Mouse (Mus musculus) kidney, adult 18-20 months (tissue): ENCODE measurements around the gene Ugt2b1.
"Not testable (repeated sequence)": the region's sequence is repeated elsewhere in the genome, so short reads cannot be mapped to it uniquely, and the experiment has no call there.

Source experiments
- DNase-seq: peaks from one replicate; pipeline ENCODE4 v3.0.0; 2021

The Ugt2b1 gene

DNA sequence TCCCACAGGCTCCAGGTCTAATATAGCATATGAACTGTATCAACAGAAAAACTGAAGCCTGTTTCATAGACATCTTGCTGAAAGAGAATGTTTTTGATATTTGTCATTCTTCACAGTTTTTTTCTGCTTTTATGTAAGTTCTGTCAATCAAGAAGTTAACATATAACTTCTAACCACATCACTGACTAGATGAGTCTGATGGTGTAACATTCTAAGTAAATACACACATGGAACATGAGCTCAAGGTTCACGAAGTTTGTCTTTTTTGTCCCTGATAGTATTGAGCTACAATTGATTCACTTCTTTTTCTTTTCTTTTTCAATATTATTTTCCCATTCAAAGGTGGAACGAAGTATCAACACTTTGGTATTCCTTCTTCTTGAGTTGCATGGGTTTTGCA lies at the start of gene Ugt2b1:
Gene Ugt2b1, minus strand, starts transcription at position 105 of the 400 bp plus-strand sequence.
- no peak for DNase-seq

DNA sequence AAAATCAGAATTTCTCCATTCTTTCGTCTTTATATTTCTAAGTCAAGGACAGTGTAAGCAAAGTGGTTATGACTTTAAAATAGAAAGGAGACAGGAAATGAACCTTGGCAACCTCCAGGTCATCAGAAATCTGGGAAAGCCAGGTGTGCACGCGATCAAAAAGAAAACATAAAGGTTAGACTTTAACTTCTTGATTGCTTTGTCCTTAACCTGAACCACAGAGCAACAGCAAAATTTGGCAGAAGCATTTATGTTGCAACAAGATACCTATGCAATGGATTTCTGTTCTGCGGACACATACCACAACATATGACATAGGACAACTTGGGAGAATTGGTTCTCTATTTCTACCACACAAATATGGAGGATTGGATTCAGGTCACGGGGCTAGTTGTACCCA lies 40.9 kb upstream of the Ugt2b1 start:
- not testable (repeated sequence) for DNase-seq

DNA sequence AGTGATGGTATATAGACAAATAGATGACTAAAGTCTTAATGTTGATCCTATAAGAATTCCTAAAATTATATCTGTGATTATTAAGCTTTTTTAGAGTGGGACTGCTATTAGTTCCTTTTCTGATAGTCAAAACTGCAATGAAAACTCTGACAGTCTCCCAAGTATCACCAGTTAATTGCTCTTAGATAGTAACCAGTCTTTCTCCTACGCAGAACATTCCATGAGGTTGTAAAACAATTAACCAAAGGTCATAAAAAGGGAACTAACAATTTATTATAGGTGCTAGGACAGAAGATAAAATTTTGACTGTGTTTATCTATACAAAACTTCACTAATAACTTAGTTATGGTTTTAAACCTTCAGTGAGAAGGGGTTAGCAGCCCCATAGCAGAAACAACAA lies 36.5 kb upstream of the Ugt2b1 start:
- not testable (repeated sequence) for DNase-seq

DNA sequence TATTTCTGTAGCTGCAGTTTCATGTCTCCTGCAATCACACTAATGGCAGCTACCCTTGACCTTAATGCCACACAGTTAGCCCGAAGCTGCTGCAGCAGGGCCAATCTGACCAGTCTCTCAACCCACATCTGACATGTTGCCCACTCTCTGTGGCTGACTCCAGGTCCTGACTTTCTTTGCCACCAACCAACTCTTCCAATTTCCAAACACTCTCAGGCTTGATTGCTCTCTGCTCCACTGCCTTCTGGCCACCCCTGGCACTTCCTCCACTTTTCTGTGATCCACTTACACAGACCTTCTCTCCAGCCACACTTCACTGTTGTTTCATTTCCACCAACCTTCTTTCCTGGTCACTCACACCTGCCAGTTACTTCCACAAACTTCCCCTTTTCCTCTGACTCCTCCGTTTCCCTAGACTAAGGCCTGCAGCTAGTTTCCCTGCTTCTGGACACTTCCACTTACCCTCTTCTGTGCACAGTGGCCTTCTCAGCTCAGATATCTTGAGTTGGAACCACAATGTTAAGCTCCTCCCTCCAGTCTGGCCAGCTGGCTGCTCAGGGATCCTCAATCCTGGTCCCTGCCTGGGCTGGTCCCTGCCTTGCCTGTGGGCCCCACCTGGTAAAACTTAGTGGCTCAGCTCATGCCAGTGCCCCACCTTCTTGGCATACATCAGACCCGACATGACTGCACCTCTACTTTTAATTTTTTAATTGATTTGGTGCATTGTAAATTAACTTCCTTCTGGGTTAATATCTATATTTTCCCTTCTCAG lies 35.4 kb upstream of the Ugt2b1 start:
- DNase-seq, result no peak

DNA sequence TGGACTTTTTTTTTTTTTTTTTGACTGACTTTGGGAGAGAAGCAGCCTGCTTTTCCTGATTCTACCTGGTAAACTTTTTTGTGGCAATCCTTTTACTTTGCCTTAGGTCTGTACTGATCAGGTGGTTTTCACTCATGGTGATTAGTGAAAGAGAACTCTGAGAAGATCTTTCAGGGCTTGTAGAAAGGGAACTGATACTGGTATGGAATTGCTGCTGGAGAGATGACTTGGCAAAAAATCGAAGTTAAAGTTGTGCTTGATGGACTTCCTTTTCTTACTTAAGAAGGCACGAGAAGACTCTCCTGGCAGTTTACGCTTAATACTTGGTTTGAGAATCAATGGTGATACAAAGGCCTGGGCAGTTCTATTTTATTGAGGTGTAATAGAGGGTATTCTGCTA lies 34.2 kb upstream of the Ugt2b1 start:
- no peak for DNase-seq

DNA sequence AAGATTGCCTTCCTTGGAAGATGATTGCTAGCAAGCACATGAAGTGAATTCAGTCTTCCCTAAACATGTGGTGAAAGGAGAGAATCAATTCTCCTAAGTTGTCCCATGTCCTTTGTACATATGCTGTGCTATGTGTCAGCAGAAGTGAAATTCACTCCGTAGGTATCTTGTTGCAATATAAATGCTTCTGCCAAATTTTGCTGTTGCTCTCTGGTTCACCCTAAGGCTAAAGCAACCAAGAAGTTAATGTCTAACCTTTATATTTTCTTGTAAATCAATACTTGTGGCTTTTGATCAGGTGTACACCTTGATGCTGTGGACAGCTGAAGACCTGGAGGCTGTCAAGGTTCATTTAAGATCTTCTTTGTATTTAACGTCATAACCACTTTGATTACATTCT lies 15.8 kb upstream of the Ugt2b1 start:
- no peak for DNase-seq

DNA sequence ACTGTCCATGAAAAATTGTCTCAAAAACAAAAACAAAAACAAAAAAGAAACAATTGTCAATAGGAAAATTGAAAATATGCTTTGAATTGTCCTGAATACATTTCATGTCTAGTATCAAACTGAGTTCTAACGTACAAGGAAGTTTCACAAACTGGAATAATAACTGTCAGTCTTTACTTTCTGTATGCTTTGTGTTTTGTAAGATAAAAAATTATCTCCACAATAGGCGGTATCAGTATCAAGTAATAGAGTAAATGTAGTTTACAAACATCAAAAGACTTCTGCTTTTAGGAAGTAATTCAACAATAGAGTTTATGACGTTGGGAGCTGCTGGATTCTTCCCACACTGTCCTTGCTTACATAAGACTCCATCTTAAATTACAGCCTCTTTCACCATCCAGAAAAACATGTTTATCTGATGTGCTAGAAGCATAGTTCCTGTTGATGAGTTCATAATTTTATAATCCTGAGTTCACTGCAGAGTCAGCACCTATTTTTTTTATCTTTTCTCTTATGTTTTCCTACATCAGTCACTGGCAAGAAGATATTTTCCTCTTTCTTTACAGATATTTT lies 5.6 kb downstream of the Ugt2b1 start:
- DNase-seq, result no peak

DNA sequence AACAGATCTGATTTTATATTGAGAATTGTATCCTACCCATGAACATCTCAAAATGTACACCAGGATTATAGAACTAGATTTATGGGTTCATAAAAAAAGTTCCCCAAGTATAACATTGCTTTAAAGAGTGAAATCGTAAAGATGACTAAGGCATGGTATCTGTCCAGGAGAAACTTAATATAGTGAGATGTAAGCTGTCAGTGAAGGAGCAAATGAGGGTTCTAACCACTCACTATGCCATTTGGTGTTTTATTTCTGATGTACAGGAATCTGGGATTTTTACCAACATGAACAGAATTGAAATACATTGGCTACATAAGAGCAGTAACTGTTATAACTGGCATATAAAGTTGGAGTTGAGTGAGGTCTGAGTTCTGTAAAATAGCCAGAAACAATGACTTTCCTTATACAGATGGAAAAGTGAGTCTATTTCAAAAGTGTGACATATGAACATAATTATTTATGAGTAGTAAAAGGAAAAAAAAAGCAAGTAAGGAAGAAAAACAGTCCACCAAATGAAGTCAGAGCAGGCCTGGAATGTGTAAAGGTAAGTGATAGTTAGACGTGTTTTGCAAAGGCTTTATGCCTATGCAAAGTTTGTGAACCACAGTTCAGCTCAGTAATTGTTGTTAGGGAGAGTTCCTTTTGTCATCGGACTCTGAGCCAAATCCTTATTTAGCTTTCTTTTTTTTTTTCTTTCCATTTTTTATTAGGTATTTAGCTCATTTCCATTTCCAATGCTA lies 14.8 kb downstream of the Ugt2b1 start:
- DNase-seq, result no peak

DNA sequence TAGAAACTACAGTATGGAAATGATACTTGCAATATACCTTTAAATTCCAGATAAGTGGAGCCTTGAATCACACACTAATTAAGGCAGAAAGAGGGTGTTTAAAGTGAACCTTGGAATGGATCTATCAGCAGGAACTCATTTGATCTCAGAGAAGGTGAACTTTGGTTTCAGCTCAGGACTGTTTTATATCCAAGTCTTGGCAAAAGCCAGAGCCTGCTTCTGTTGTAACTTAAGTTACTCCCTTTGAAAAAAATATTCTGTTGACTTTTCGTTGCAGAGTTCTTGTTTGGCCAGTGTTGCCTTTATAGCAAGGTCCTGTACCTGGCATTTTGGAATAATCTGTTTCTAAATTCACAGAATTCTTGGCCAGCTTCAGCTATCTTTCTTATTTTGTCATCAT lies 15.6 kb downstream of the Ugt2b1 start:
- no peak for DNase-seq

DNA sequence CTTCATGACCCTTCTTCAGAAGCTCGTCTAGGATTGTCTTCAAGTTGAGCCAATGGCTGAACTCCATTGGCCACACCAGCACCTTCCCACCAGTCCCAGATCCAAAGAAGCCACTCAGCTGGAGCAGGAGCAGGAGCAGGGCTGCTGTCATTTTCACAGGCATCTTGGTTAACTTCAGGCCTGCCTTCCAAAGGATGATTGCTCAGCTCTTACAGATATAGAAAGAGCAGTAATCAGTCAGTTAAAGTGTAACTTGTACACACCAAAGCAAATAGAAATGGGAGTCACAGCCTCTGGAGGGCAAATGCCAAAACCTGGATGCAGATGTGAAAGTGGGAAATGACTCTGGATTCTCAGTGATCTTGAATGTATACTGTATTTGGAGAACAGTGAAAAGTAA lies 19.6 kb downstream of the Ugt2b1 start, which contains the start of gene Ugt2b34:
Gene Ugt2b34, minus strand, starts transcription at position 180 of the 400 bp plus-strand sequence.
- peak; percentile 27 for DNase-seq

DNA sequence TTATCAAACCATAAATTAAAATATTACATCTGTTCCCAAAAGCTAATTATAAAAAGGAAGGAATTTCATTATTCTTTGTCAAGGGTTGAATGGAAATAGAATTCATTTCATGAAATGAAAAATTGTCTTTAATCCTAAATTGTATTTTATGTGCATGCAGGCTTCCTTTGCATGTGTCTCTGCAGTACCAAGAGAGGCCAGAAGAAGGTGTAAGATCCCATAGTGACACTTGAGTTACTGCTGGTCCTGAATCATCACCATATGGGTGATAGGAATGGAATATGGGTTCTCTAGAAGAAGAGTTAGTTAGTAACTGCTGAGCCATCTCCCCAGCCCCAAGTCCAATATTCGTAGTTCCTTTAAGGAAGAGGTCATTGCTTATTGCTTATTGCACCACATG lies 36.4 kb downstream of the Ugt2b1 start:
- no peak for DNase-seq

DNA sequence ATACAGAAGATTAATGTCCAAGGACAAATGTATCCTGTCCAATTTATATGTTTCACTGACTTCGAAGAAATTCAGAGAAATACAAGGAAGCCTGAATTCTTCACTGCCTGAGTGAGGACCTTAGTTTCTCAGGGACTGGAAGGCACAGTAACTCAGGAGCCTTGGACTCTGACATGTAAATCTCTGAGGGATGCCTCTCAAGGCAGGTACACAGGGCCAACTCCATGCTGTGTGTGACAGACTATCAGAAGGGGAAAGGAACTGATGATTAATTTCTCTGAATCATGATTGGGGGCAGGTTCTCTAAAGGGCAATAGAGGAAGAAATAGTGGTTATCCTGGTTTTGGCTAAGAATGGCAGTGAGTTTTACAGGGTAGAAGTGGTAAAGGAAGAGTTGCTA lies 37.9 kb downstream of the Ugt2b1 start:
- no peak for DNase-seq

DNA sequence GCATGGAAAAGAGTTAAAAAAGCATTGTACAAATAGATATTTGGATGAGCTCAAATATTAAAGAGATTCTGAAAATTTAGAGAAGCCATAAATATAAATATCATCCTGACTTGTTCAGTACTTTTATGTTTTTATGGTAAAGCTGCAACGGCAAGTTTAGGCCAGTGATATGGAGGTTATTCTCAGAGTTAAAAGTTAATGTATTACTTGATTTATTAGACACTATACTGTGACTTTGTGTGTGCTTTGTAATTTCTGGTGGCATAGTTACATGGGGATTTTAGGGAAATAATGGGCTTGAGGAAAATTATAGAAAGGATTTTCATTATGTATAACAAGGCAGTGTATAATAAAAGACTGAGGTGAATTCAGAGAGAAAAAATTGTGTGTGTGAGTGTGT lies 39.2 kb downstream of the Ugt2b1 start:
- DNase-seq, result no peak

DNA sequence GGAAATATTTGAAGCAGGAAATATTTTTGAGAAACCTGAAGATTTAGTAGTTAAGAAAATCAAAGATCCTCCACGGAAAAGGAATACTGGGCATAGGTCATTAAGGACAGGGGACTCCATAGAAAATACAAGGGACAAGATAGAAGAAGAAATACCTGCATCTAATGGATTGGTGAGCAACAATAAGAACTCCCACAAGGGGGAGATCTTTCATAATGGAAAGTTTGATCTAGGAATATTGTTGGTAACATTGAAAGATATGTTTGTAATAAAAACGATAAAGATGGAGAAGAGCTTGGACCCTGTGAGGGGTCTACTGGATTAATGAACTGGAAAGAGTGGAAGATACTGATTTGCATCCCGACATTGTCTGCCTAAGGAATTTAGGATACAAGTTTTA lies 39.7 kb downstream of the Ugt2b1 start:
- DNase-seq, result no peak

DNA sequence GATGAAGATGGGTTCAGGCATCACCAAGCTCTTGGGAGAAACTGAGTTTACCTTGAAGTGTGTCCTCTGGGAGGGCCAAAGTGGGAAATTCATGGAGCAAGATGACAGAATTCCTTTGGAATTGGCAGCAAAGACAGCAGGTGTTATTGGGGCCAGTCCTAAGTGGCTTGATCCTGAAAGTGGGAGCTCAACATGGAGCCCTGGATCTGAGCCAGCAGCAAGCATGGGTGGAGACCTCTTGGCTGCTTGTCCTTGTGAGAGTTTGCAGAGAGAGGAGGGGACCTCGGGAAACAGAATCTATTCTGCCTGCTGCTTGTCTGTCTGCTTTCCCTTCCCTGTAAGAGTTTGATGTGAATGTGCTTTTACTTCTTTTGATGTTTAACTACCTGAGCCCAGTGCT lies 54.5 kb downstream of the Ugt2b1 start:
- DNase-seq, result no peak
